ENCODE assay signal across 11 mouse cellular contexts in the genomic region with DNA sequence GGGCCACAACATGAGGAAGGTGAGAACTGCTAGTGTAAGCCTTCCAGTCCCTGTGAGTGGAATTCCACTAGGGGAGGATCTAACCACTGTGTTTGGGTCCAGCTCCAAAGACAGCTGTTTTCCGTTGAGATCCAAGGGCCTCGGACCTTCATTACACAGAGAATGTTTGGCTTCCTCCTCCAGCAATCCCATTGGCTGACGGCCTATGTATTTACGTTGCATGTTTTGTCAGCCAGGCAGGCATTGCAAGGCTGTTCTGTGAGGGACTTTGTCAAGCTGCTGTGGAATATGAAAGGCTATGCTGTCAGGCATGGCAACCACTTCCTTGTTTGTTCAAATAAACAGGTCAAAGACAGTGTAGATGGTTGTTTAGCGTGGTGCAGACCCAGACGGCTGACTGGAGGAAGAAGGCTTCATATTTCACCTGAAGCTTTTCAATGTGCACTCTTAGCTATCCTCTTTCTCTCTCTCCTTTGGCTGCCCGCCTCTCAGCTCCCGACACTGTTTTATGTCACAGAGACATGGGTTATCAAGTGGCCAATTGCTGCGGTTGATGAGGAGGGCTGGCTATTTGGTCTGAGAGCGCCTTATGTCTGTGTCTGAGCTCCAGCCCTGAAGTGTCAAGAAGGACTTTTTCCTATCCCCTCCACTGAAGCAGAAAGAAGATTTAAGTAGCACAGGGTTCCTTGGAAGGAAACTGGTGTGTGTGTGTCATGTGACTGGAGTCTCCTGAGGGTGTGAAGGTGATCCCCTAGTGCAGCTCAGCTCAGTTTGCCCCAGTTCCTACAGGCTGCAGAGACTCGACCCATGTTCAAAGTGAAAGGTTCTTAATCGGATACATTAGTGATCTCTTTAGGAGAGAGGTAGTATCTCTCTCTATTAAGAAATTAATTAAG. TPM values are rescaled to one million over a fixed set of nuclear protein-coding genes. Genes with fewer than 3 reads are reported as not detected.
DNase-seq lines count a peak whose midpoint lies in the region; ATAC-seq lines count a peak whose summit lies in the region.
"Had no signal": no experiment of that assay in that cellular context is flagged by ENCODE, and none has a peak within 500 bp of the region (broad histone marks: within the 10 kb centered on the region; RNA-seq: fewer than 3 reads in every experiment).

No protein-coding gene starts in this region.

- no peaks in the 10 kb centered on the region for H3K4me1 ChIP-seq in embryonic facial prominence, embryonic 11.5 days (ENCODE audit: control insufficient read depth, insufficient read depth, low read length)
- H3K4me1 ChIP-seq in lung, embryonic 16.5 days (replicated peaks; ENCODE audit: control insufficient read depth, insufficient read depth, low read length) = peaks cover 2% of the 10 kb centered on the region; the same call in 1 of the 2 replicates

- no peak overlapping the region for H3K27ac ChIP-seq in embryonic facial prominence, embryonic 11.5 days (replicated peaks; ENCODE audit: low read depth, low read length)
- H3K27ac ChIP-seq in lung, embryonic 16.5 days (ENCODE audit: low read length) = peak overlapping the region; percentile 89
- H3K27ac ChIP-seq: gastrocnemius, adult 2 months had no signal

- WGBS in embryonic facial prominence, embryonic 11.5 days = 49% methylated on average over 12 of the region's 12 CpGs
- WGBS in lung, embryonic 16.5 days = 24% methylated on average over 12 of the region's 12 CpGs

- H3K9me3 ChIP-seq in embryonic facial prominence, embryonic 11.5 days (replicated peaks; ENCODE audit: control insufficient read depth, low read length) = no peaks in the 10 kb centered on the region
- H3K9me3 ChIP-seq in lung, embryonic 16.5 days (ENCODE audit: control insufficient read depth, low read length) = no peaks in the 10 kb centered on the region

- H3K36me3 ChIP-seq in embryonic facial prominence, embryonic 11.5 days (replicated peaks; ENCODE audit: control insufficient read depth, insufficient read depth, low read depth, low read length) = no peaks in the 10 kb centered on the region
- H3K36me3 ChIP-seq in lung, embryonic 16.5 days (ENCODE audit: control insufficient read depth, insufficient read depth, low read length) = no peaks in the 10 kb centered on the region

- DNase-seq in heart, adult 11 months = peak; percentile 72
- DNase-seq in heart, adult 18-20 months = no peak
- peak; percentile 40 for DNase-seq in embryonic facial prominence, embryonic 11.5 days (ENCODE audit: low spot score)
- peak; percentile 44 for DNase-seq in kidney, adult 9 months
- no peak for DNase-seq in gastrocnemius, postnatal 36 days
- no peak for DNase-seq in spleen, postnatal 10 days (ENCODE audit: low spot score in 2 of 2)
- no peak for DNase-seq in adrenal gland, adult 18-20 months (ENCODE audit: low spot score in 2 of 2)
- DNase-seq: gastrocnemius, adult 2 months had no signal

- no peak overlapping the region for H3K4me2 ChIP-seq in embryonic facial prominence, embryonic 11.5 days (ENCODE audit: low read depth, low read length)
- peak overlapping the region; percentile 16; the same call in 1 of the 2 replicates for H3K4me2 ChIP-seq in lung, embryonic 16.5 days (ENCODE audit: low read depth, low read length)

- no peaks in the 10 kb centered on the region for H3K27me3 ChIP-seq in embryonic facial prominence, embryonic 11.5 days (ENCODE audit: control insufficient read depth, insufficient read depth, low read length)
- H3K27me3 ChIP-seq in lung, embryonic 16.5 days (ENCODE audit: control insufficient read depth, insufficient read depth, low read depth, low read length) = no peaks in the 10 kb centered on the region

- ATAC-seq in embryonic facial prominence, embryonic 11.5 days (replicated peaks; ENCODE audit: insufficient number of reproducible peaks, low FRiP score, low TSS enrichment, low read depth) = peak; percentile 55; the same call in 1 of the 2 replicates
- ATAC-seq in lung, embryonic 16.5 days (ENCODE audit: low read depth) = peak; percentile 94

- intact Hi-C loops in gastrocnemius, postnatal 36 days (cut with DNase I) = no loop called here

- H3K4me3 ChIP-seq in embryonic facial prominence, embryonic 11.5 days (ENCODE audit: low read depth, low read length) = no peak overlapping the region
- no peak overlapping the region for H3K4me3 ChIP-seq in lung, embryonic 16.5 days (ENCODE audit: low read length)
- H3K4me3 ChIP-seq: gastrocnemius, adult 2 months had no signal

- no peak overlapping the region for H3K9ac ChIP-seq in embryonic facial prominence, embryonic 11.5 days (replicated peaks; ENCODE audit: low read length)
- no peak overlapping the region for H3K9ac ChIP-seq in lung, embryonic 16.5 days (ENCODE audit: low read length)

RNA-seq across cellular contexts. Expression of gene Adra1b, which starts 13.8 kb away (rescaled TPM):
- total RNA-seq in heart, adult 18-20 months (2021) = 10 to 100 TPM; 44.0 to 48.9 TPM
- 0.42 and 0.66 TPM in 2 replicates for polyA plus RNA-seq in embryonic facial prominence, embryonic 11.5 days (2014; fragmentation: Nextera tagmentation; extraction: Ambion mirVana)
- 3.6 and 3.7 TPM in 2 replicates for polyA plus RNA-seq in lung, embryonic 16.5 days (2015; fragmentation: Nextera tagmentation; extraction: Ambion mirVana)
- total RNA-seq in gastrocnemius, postnatal 36 days (2021) = under 1 TPM; 0.22 to 0.26 TPM
- total RNA-seq in adrenal gland, adult 18-20 months (2021) = 1 to 10 TPM; 1.8 to 2.9 TPM
- total RNA-seq: common myeloid progenitor, adult 5-6 weeks; megakaryocyte progenitor cell, adult 5-6 weeks had no signal

Comparison
In these comparisons a context has a peak if more than half of its experiments do, and no peak if none do; other contexts are left out.
1. DNase-seq: peak in heart, adult 11 months (single experiment), embryonic facial prominence, embryonic 11.5 days (single experiment) and kidney, adult 9 months (single experiment); none in heart, adult 18-20 months (0 of 2), gastrocnemius, postnatal 36 days (0 of 2), spleen, postnatal 10 days (0 of 2) and adrenal gland, adult 18-20 months (0 of 2).
2. RNA of gene Adra1b, which starts 13.8 kb away (total RNA-seq): 44.0 to 48.9 TPM in heart, adult 18-20 months; 1.8 to 2.9 TPM in adrenal gland, adult 18-20 months and 0.22 to 0.26 TPM in gastrocnemius, postnatal 36 days; every median in the first group is over 10 times any median in the second.